Mouse (Mus musculus): Measurements from ENCODE around the gene Tlr9. TPM values are rescaled to one million over a fixed set of nuclear protein-coding genes. Genes with fewer than 3 reads are reported as not detected.

The Tlr9 gene
- polyA plus RNA-seq, 1 experiment, result not detected

DNA sequence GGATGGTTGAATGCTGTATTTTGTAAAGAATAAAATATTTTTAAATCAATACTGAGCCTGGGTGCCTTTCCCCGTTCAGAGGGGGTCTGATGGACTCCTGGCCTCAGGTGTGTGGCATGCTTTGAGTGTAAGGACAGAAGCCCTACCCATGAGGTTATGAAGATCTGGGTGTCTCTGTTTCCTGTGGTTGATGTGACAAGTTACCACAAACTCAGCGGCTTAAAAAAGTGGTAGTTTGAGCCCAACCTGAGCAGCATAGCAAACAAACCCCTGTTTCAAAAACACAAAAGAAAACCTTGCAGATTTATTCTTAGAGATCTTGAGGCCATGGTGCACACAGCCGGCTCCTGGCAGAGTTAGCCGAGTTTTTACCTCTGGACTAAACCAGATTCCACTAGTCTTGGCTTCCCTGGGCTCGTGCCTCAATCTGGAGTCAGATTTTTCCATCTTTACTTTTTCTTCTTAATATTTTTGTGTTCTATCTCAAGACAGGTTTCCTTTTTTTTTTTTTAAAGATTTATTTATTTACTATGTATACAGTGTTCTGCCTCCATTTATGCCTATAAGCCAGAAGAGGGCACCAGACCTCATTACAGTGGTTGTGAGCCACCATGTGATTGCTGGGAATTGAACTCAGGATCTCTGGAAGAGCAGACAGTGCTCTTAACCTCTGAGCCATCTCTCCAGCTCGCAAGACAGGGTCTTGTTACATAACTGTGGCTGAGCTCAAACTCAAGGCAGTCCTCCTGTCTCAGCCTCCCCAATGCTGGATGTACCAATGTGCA is 6.9 kb upstream of the Tlr9 start:
- TF ChIP-seq GATA1 (IDR thresholded peaks at IDR 0.05; ENCODE audit: low read length), result no peak

DNA sequence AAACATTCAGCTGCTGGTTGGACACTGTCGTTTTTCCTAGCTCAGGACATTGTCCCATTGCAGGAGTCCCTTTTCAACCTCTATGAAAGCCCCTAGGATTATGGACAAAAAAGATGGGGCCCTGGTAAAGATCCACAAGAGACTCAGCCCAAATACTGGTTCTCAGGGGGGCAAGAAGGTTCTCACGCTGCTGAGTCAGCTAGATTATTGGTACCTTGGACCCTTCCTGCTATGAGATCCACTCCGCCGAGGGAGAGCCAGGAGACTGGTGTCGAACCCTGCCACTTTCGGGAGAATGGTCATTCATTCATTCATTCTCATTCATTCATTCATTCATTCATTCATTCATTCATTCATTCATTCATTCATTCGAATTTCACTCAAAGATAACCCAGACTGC is 5.4 kb upstream of the Tlr9 start:
- TF ChIP-seq GATA1 (IDR thresholded peaks at IDR 0.05; ENCODE audit: low read length), result no peak

DNA sequence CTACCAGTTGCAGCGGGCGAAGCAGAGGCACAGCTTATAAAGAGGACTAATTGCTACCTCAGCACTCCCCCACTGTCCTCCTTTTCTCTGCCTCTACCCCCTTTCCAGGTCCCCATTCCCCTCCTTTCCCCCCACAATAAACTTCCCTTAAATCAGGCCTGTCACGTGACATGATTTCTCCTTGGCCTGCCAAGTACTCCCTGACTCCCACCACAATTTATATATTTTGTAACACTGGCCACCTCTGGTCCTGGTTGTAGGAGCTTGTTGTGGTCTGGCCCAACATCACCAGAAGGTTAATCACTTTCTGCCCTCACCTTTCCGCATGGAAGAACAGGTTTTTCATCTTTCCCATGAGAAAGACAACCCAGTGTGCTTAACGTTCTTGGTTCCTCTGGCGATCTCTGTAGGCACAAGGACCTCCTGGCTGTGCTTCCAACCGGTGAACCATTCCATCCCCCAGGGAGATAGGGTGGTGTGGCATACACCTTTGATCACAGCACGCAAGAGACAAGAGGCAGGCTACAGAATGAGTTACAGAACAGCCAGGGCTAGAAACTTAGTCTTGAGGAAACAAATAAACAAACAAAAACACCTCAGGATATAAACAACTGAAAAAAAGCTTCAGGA is 1.4 kb upstream of the Tlr9 start:
- no peak for TF ChIP-seq GATA1 (IDR thresholded peaks at IDR 0.05; ENCODE audit: low read length)

DNA sequence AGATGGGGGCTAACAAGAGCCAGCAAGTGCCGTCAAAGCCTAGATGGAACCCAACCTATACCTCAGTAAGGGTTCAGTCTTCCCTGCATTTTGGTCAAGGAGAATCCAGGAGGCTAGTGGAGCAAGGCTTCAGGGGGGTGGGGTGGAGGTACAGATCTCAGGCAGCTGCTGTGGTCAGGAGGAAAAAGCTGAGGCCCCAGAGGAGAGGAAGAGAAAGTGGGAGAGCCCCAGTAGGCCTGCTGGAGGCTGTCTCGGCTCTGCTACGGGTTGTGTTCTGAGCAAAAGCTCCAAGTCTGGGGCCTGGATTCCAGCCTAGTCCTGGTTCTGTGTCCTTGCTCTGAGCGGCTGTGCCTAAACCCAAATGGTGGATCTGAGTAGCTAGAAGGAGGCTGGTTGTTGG is 596 bp downstream of the Tlr9 start:
- TF ChIP-seq GATA1 (IDR thresholded peaks at IDR 0.05; ENCODE audit: low read length), result no peak

DNA sequence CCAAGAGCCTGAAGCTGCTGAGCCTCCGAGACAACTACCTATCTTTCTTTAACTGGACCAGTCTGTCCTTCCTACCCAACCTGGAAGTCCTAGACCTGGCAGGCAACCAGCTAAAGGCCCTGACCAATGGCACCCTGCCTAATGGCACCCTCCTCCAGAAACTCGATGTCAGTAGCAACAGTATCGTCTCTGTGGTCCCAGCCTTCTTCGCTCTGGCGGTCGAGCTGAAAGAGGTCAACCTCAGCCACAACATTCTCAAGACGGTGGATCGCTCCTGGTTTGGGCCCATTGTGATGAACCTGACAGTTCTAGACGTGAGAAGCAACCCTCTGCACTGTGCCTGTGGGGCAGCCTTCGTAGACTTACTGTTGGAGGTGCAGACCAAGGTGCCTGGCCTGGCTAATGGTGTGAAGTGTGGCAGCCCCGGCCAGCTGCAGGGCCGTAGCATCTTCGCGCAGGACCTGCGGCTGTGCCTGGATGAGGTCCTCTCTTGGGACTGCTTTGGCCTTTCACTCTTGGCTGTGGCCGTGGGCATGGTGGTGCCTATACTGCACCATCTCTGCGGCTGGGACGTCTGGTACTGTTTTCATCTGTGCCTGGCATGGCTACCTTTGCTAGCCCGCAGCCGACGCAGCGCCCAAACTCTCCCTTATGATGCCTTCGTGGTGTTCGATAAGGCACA is 3.2 kb downstream of the Tlr9 start:
- no peak for TF ChIP-seq GATA1 (IDR thresholded peaks at IDR 0.05; ENCODE audit: low read length)

DNA sequence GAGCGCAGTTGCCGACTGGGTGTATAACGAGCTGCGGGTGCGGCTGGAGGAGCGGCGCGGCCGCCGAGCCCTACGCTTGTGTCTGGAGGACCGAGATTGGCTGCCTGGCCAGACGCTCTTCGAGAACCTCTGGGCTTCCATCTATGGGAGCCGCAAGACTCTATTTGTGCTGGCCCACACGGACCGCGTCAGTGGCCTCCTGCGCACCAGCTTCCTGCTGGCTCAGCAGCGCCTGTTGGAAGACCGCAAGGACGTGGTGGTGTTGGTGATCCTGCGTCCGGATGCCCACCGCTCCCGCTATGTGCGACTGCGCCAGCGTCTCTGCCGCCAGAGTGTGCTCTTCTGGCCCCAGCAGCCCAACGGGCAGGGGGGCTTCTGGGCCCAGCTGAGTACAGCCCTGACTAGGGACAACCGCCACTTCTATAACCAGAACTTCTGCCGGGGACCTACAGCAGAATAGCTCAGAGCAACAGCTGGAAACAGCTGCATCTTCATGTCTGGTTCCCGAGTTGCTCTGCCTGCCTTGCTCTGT is 3.8 kb downstream of the Tlr9 start:
- no peak for TF ChIP-seq GATA1 (IDR thresholded peaks at IDR 0.05; ENCODE audit: low read length)

DNA sequence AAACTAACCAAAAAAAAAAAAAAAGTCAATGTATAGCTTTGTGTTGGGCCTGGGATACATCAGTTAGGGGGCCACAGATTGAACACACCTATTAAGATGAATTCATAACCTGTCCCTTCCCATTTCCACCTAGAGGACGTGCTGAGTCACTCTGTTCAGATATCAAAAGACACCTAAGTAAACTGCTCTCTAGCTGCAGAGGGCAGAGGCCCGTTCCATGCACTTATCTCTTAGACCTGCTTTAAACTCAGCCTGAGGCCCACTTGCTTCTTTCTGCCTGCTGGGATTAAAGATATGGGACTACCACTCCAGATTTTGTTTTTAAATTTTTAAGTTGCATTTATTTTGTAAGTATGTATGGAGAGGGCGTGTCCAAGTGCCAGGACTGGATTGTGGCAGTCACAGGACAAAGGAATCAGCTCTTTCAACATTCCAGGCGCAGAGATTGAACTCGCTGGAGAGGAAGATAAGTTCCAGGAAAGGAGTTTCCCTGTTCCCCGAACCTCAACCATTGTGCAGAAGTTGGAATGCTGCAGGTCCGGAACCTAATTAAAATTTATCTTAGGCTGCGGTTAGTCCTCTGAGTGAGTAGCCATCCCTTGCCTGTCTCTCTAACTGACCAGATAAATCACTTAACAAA is 5.5 kb downstream of the Tlr9 start:
- TF ChIP-seq GATA1 (IDR thresholded peaks at IDR 0.05; ENCODE audit: low read length), result no peak

DNA sequence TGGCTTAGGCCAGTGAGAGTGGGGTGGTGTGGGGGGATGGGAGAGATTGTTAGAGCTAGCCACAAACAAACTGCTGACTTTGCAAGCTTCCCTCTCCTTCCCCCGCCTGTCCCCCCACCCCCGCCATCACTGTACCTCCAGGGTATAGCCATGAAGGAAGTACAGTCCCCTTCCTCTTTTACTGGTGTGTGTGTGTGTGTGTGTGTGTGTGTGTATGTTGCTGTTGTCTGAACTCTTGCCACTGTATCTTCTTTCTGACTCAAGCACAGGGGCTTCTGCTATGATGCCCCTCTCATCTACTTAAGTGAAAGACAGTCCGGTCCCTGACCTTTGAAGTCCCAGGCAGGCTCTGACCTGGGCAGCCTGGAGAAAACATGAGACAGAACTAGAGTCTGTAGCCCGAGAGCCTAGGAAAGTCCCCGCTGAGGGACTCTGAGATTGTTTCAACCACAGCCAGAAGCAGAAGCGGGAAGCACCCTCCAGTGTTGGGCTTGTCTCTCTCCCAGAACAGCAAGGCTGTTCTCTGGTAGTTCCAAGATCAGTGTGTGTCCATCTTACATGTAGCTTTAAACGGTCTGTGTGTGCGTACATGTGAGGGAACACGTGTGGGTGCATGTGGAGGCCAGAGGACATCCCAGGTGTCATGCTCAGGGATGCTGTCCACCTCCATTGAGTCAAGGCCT is 7.8 kb downstream of the Tlr9 start:
- no peak for TF ChIP-seq GATA1 (IDR thresholded peaks at IDR 0.05; ENCODE audit: low read length)

DNA sequence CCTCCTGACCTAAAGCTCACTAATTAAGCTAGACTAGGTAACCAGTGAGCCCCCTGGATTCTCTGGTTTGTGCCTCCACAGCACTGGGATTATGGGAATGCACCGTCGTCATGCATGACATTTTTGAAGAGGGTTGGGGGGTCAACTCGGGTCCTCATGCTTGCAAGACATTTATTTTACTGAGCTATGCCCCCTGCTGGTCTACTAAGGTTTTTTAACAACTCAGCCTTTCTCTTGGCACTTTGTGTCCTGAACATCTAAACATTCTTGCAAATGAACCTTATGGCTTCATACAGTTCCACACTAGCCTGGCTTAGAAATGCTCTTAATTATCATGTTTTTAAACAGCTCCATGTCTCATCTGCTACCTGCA is 8.3 kb downstream of the Tlr9 start:
- no peak for TF ChIP-seq GATA1 (IDR thresholded peaks at IDR 0.05; ENCODE audit: low read length)

DNA sequence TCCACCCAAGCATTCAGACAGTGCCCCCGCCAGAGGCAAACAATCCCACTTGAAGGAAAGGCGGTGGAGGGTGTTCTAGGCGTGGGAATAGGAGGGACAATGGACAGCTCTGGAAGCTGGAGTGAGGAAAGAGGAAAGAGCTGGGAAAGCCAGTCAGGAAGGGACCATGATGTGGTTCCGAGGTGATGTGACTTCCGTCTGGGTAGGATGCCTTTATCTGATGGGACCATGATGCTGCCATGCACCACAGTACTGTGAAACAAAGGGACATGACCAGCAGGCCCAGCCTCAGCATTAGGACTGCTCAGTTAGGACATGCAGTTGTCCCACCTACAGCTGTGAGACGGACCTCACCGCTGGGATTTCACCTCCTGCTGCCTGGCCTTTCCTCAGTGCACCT is 8.8 kb downstream of the Tlr9 start:
- TF ChIP-seq GATA1 (IDR thresholded peaks at IDR 0.05; ENCODE audit: low read length), result no peak

DNA sequence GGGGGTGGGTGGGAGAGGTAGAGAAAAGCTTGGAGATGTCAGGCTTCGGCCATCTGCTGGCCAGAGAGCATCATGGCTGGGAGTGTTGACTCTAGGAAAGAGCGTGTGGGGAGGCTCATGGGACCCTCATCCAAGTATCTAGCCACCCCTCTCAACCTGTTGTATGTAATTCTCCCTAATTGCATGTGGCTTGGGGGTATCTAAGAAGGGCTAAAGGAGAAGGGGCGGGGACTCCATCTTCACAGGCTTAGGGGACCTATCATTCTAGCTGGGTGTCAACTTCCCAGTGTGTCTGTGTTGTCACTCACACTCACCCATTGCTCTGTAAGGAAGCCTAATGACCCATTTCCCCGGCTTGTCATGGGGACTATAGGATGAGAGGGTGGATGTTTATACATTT is 9.4 kb downstream of the Tlr9 start:
- TF ChIP-seq GATA1 (IDR thresholded peaks at IDR 0.05; ENCODE audit: low read length), result no peak

DNA sequence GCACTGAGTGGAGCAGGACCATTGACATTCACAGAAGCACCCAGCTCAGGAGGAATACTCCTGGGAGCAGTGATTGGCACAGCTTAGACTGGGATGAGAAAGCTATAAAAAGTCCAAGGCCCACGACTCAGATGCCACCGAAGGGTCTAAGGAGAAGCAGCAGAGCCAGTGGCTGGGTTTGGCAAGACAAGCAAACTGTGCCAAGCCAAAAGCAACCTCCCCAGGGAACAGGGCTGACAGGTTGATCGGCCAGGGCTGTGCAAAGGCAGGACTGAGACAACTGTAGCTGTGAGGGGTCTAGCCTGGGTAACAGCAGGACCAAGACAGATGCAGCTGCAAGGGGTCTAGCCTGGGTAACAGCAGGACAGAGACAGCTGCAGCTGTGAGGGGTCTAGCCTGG is 10.6 kb downstream of the Tlr9 start:
- TF ChIP-seq GATA1 (IDR thresholded peaks at IDR 0.05; ENCODE audit: low read length), result no peak

DNA sequence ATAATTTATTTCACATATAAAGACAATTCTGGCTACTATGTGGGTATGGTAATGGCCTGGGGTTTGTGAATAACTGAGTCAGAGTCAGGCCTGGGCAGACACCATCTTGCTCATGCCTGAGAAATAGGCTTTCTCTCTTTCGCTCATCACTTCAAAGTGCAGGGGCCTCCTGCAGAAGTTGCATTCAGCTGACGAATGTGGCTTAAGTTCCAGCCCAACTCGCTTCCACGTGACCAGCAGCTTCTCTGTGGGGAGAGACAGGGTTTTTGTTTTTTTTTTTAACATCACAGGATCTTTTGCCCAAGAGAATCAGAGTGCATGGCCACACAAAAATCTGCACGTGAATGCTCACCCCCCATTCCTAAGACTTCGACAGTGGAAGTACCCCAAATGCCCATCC is 11.6 kb downstream of the Tlr9 start:
- no peak for TF ChIP-seq GATA1 (IDR thresholded peaks at IDR 0.05; ENCODE audit: low read length)

DNA sequence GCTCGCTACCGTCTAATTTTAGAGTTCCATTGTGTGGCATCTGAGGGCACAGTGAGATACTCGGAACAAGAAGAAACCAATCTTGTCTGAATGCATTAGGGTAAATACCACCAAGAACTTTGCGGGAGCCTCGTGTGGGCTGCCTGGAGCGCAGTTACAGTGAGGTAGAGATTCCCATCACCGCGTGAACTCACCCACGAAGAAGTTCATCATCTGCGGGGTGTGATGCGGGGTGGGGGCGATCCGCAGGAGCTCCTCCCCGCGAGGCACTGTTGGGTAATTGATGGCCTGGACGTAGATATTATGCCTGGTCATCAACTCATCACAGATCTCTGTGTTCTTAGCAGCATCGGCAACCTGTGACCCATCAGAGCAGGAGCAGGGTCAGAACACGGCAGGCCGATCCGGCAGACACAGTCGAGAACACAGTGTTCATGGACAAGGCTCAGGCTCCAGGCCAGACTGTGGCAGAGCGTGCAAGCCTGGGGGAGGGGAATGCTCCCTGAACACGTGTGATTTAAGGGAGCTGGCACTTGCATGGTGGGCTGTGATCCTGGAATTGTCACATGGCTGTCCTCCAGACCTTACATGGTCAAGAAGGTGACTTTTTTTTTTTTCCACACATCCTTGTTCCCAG is 12.9 kb downstream of the Tlr9 start:
- no peak for TF ChIP-seq GATA1 (IDR thresholded peaks at IDR 0.05; ENCODE audit: low read length)

Data from G1E-ER4 (cell line).